Mouse (Mus musculus): ENCODE measurements around the gene Chd5.

The Chd5 gene

GRCm38 (mm10) chr4:152338419-152339292 is at the start of gene Chd5:
Gene Chd5, plus strand, starts transcription at chr4:152338651.
- no peak for DNase-seq (ENCODE audit: low spot score in 2 of 2)

GRCm38 (mm10) chr4:152290385-152290784 is 48.1 kb upstream of the Chd5 start:
- DNase-seq (ENCODE audit: low spot score in 2 of 2): no peak

- DNase-seq (ENCODE audit: low spot score in 2 of 2): no peak
Observed at GRCm38 (mm10) chr4:152290991-152291390, 47.5 kb upstream of the Chd5 start.

GRCm38 (mm10) chr4:152291562-152291961 is 46.9 kb upstream of the Chd5 start, which contains the start of gene Hes3:
Gene Hes3, minus strand, starts transcription at chr4:152291662.
- DNase-seq (ENCODE audit: low spot score in 2 of 2): no peak

- no peak for DNase-seq (ENCODE audit: low spot score in 2 of 2)
Observed at GRCm38 (mm10) chr4:152292102-152292765, 46.2 kb upstream of the Chd5 start.

GRCm38 (mm10) chr4:152294188-152294929 is 44.1 kb upstream of the Chd5 start:
- DNase-seq (ENCODE audit: low spot score in 2 of 2): no peak

- DNase-seq (ENCODE audit: low spot score in 2 of 2): no peak
Observed at GRCm38 (mm10) chr4:152295916-152296315, 42.5 kb upstream of the Chd5 start.

GRCm38 (mm10) chr4:152296371-152296770 is 42.1 kb upstream of the Chd5 start:
- DNase-seq (ENCODE audit: low spot score in 2 of 2): no peak

GRCm38 (mm10) chr4:152296874-152297861 is 41.3 kb upstream of the Chd5 start, which contains the start of gene Icmt:
Gene Icmt, plus strand, starts transcription at chr4:152297227.
- peak; percentile 96 to 99 for DNase-seq (ENCODE audit: low spot score in 2 of 2)

- no peak for DNase-seq (ENCODE audit: low spot score in 2 of 2)
Observed at GRCm38 (mm10) chr4:152298836-152299235, 39.6 kb upstream of the Chd5 start.

- DNase-seq (ENCODE audit: low spot score in 2 of 2): no peak
Observed at GRCm38 (mm10) chr4:152300375-152300774, 38.1 kb upstream of the Chd5 start.

GRCm38 (mm10) chr4:152302012-152302411 is 36.4 kb upstream of the Chd5 start:
- DNase-seq (ENCODE audit: low spot score in 2 of 2): no peak

GRCm38 (mm10) chr4:152303172-152303571 is 35.3 kb upstream of the Chd5 start:
- DNase-seq (ENCODE audit: low spot score in 2 of 2): no peak

GRCm38 (mm10) chr4:152304685-152305084 is 33.8 kb upstream of the Chd5 start:
- no peak for DNase-seq (ENCODE audit: low spot score in 2 of 2)

- no peak for DNase-seq (ENCODE audit: low spot score in 2 of 2)
Observed at GRCm38 (mm10) chr4:152305991-152306390, 32.5 kb upstream of the Chd5 start.

GRCm38 (mm10) chr4:152307542-152307941 is 30.9 kb upstream of the Chd5 start:
- no peak for DNase-seq (ENCODE audit: low spot score in 2 of 2)

GRCm38 (mm10) chr4:152312186-152312585 is 26.3 kb upstream of the Chd5 start:
- no peak for DNase-seq (ENCODE audit: low spot score in 2 of 2)

- DNase-seq (ENCODE audit: low spot score in 2 of 2): no peak
Observed at GRCm38 (mm10) chr4:152313211-152313632, 25.2 kb upstream of the Chd5 start.

- DNase-seq (ENCODE audit: low spot score in 2 of 2): no peak
Observed at GRCm38 (mm10) chr4:152313934-152314333, 24.5 kb upstream of the Chd5 start.

GRCm38 (mm10) chr4:152315498-152316213 is 22.8 kb upstream of the Chd5 start:
- no peak for DNase-seq (ENCODE audit: low spot score in 2 of 2)
